Mouse (Mus musculus) G1E (cell line): Measurements from ENCODE around the gene Itgb5. TPM values are rescaled to one million over a fixed set of nuclear protein-coding genes. Genes with fewer than 3 reads are reported as not detected.

Source experiments
- ATAC-seq: 2 replicates; pipeline ENCODE4 v1.8.0; 2016; ENCODE audit warnings: mild to moderate bottlenecking; ENCODE audit not compliant: insufficient number of reproducible peaks, poor library complexity, low FRiP score, severe bottlenecking; ENCODE audit errors: extremely low read depth
- DNase-seq: peaks from one replicate; pipeline ENCODE4 v3.0.0; 2012; ENCODE audit warnings: low spot score
- H3K27me3 ChIP-seq: 2 replicates; pipeline ENCODE4 v1.6.1; 2012; ENCODE audit warnings: mild to moderate bottlenecking, low read length, inconsistent platforms; ENCODE audit not compliant: insufficient read depth
- H3K36me3 ChIP-seq: replicated peaks from 2 replicates; pipeline ENCODE3; 2012; ENCODE audit warnings: mild to moderate bottlenecking, inconsistent platforms
- H3K4me1 ChIP-seq: 2 replicates; pipeline ENCODE4 v1.6.1; 2012; ENCODE audit warnings: low read depth, low read length, inconsistent platforms, mixed read lengths; ENCODE audit not compliant: insufficient read depth
- H3K4me3 ChIP-seq: 2 replicates; pipeline ENCODE4 v1.5.1; 2012; ENCODE audit warnings: low read depth, mild to moderate bottlenecking, inconsistent platforms, low read length, moderate library complexity, mixed read lengths
- H3K9me3 ChIP-seq: replicated peaks from 2 replicates; pipeline ENCODE4 v1.6.1; 2012; ENCODE audit warnings: inconsistent platforms
- CTCF ChIP-seq: IDR thresholded peaks from 2 replicates; pipeline ENCODE4 v1.5.1; 2012; ENCODE audit warnings: low read depth, low read length, inconsistent platforms, mixed read lengths
- GATA1 ChIP-seq: IDR thresholded peaks from 2 replicates; pipeline ENCODE4 v1.6.1; 2012; ENCODE audit warnings: borderline replicate concordance, low read length, inconsistent platforms, mixed read lengths
- GATA2 ChIP-seq: IDR thresholded peaks from 2 replicates; pipeline ENCODE4 v1.6.1; 2012; ENCODE audit warnings: low read depth, low read length, inconsistent platforms, borderline replicate concordance
- POLR2AphosphoS5 ChIP-seq: IDR thresholded peaks from 2 replicates; pipeline ENCODE4 v1.6.1; 2012; ENCODE audit warnings: low read depth, low read length, inconsistent platforms; ENCODE audit not compliant: insufficient replicate concordance
- TAL1 ChIP-seq: conservative IDR thresholded peaks from 2 replicates; pipeline ENCODE4 v1.6.1; 2012; ENCODE audit warnings: low read depth, low read length, inconsistent platforms, mixed read lengths
- polyA plus RNA-seq: library from polyadenylated mRNA; stranded (reverse); fragments of >175 nt; gene quantifications from 2 replicates; pipeline ENCODE4 v1.2.3, GENCODE M21; 2012
- total RNA-seq, 2 experiments: library from RNA; stranded (forward) in 1 of 2; stranded (reverse) in 1 of 2; fragments of 200-1000 nt in 1 of 2; fragments of >200 nt in 1 of 2; fragmentation: Nextera tagmentation in 1 of 2; gene quantifications; 2 replicates each; pipeline ENCODE4 v1.2.3; 2014 to 2017

Itgb5 gene
- total and polyA plus RNA-seq, 3 experiments: 0.14 to 5.6 (median 1.2) TPM

GRCm38 (mm10) chr16:33923758-33924157, 94.3 kb downstream of the Itgb5 start:
- H3K4me3 ChIP-seq: no peak overlapping the region
- DNase-seq: no peak
- TF ChIP-seq GATA2 (no peak), POLR2AphosphoS5 (no peak), CTCF (no peak), GATA1 (no peak), TAL1 (no peak)
- no peaks in the 10 kb centered on the region for H3K9me3 ChIP-seq
- H3K4me1 ChIP-seq: peaks cover 15% of the 10 kb centered on the region
- ATAC-seq: no peak
- H3K27me3 ChIP-seq: peaks cover 33% of the 10 kb centered on the region
- no peaks in the 10 kb centered on the region for H3K36me3 ChIP-seq

- Histone ChIP-seq H3K4me1 (peaks cover 8% of the 10 kb centered on the region), H3K4me3 (no peak overlapping the region), H3K27me3 (peaks cover 36% of the 10 kb centered on the region), H3K36me3 (no peaks in the 10 kb centered on the region), H3K9me3 (no peaks in the 10 kb centered on the region)
- no peak for ATAC-seq
- DNase-seq: no peak
- TF ChIP-seq GATA2 (no peak), TAL1 (no peak), POLR2AphosphoS5 (no peak), GATA1 (no peak), CTCF (no peak)
Observed at GRCm38 (mm10) chr16:33927263-33927824, 97.9 kb downstream of the Itgb5 start.

GRCm38 (mm10) chr16:33928788-33929462, 99.5 kb downstream of the Itgb5 start:
- H3K36me3 ChIP-seq: no peaks in the 10 kb centered on the region
- H3K4me3 ChIP-seq: no peak overlapping the region
- H3K27me3 ChIP-seq: peaks cover 49% of the 10 kb centered on the region
- H3K4me1 ChIP-seq: peaks cover 4% of the 10 kb centered on the region; the same call in 1 of the 2 replicates
- no peak for DNase-seq
- TF ChIP-seq CTCF: no peak
- ATAC-seq: no peak
- no peaks in the 10 kb centered on the region for H3K9me3 ChIP-seq

- Histone ChIP-seq H3K4me3 (no peak overlapping the region), H3K36me3 (no peaks in the 10 kb centered on the region), H3K4me1 (no peaks in the 10 kb centered on the region), H3K9me3 (no peaks in the 10 kb centered on the region), H3K27me3 (peaks cover 57% of the 10 kb centered on the region)
- no peak for ATAC-seq
- TF ChIP-seq TAL1: no peak
- no peak for TF ChIP-seq GATA1
- TF ChIP-seq POLR2AphosphoS5: no peak
- TF ChIP-seq CTCF: no peak
- no peak for TF ChIP-seq GATA2
- no peak for DNase-seq
Observed at GRCm38 (mm10) chr16:33930785-33931184, 101.3 kb downstream of the Itgb5 start.

- Histone ChIP-seq H3K4me3 (no peak overlapping the region), H3K9me3 (no peaks in the 10 kb centered on the region), H3K4me1 (no peaks in the 10 kb centered on the region), H3K36me3 (no peaks in the 10 kb centered on the region), H3K27me3 (peaks cover 61% of the 10 kb centered on the region)
- DNase-seq (no peak), ATAC-seq (no peak)
- TF ChIP-seq TAL1: no peak
- no peak for TF ChIP-seq CTCF
Observed at GRCm38 (mm10) chr16:33931682-33932081, 102.2 kb downstream of the Itgb5 start.

GRCm38 (mm10) chr16:33932126-33932525, 102.7 kb downstream of the Itgb5 start:
- Histone ChIP-seq H3K27me3 (peaks cover 65% of the 10 kb centered on the region), H3K36me3 (no peaks in the 10 kb centered on the region), H3K4me3 (no peak overlapping the region), H3K4me1 (no peaks in the 10 kb centered on the region), H3K9me3 (no peaks in the 10 kb centered on the region)
- TF ChIP-seq GATA2 (no peak), TAL1 (no peak), CTCF (no peak), GATA1 (no peak), POLR2AphosphoS5 (no peak)
- DNase-seq: no peak
- no peak for ATAC-seq

GRCm38 (mm10) chr16:33933411-33933810, 103.9 kb downstream of the Itgb5 start:
- Histone ChIP-seq H3K4me3 (no peak overlapping the region), H3K27me3 (peaks cover 73% of the 10 kb centered on the region), H3K4me1 (no peaks in the 10 kb centered on the region; the same call in 1 of the 2 replicates), H3K36me3 (no peaks in the 10 kb centered on the region), H3K9me3 (no peaks in the 10 kb centered on the region)
- no peak for ATAC-seq
- TF ChIP-seq GATA2: no peak
- no peak for TF ChIP-seq POLR2AphosphoS5
- TF ChIP-seq TAL1: no peak
- no peak for TF ChIP-seq CTCF
- TF ChIP-seq GATA1: no peak
- DNase-seq: no peak
